Mouse (Mus musculus) T-helper 1 cell (primary cell): ENCODE results near the gene Cops8.

Source experiments
- in situ Hi-C: fragments of 300-600 bp; cut with MboI, MseI; formaldehyde crosslinking; loops from one replicate; pipeline ENCODE4 v1.15.1; 2025; ENCODE audit warnings: high pct_unique_total_duplicates

Cops8 gene

DNA sequence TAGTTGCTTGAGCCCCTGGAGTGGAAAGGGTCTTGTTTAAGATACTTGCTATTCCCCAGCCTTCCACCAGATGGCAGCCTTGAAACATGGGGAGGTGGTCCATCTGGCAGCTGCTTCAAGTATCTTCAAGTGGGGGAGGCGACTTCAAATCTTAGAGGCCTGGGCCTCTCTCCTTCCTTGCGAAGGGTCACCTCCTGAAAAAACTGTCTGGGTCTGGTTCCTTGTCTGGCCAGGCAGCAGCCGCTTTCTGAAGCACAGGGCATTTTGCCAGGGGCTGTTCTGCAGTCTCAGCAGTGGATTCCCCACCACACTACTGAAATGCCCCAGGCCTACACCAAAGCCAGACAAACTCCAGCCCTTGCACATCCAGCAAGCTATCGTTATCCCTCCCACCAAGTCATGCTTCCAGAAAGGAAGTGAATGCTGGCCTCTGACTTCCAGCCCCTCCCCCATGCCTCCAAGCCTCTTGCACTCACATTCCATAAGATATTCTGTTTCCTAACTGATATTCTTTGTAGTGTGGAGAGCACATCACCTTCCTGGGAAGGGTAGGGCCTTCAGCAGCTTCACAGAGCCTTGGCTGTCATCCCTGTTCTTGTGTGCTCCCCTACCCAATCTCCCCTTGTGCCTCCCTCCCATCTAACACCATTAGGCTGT, 48.1 kb downstream of the Cops8 start:
- in situ Hi-C loops, result no loop called here

GRCm38 (mm10) chr1:90651781-90652180, 49.0 kb downstream of the Cops8 start:
- in situ Hi-C loops, result no loop called here

DNA sequence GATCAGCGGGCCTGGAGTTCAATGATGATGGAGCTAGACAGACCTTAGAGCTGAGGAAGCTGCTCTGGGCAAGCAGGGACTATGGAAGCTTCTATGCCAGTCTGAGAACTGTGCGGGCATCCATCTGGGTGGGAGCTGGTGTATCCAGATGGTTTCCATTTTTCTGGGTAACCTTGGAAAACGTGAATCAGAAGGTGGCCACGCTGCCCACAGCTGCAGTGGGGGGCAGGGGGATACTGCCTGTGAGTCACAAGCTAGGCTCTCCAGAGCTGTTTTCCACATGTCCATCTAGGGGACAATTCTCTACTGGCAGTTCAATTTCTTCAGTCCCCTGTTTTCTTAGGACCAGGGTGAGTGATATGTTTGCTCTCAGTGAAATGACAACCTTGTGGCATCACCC, 49.8 kb downstream of the Cops8 start:
- in situ Hi-C loops, result no loop called here

- in situ Hi-C loops, result no loop called here
Measured at GRCm38 (mm10) chr1:90656492-90657245, 53.9 kb downstream of the Cops8 start.

- in situ Hi-C loops, result no loop called here
Measured at GRCm38 (mm10) chr1:90657292-90658050, 54.7 kb downstream of the Cops8 start.

DNA sequence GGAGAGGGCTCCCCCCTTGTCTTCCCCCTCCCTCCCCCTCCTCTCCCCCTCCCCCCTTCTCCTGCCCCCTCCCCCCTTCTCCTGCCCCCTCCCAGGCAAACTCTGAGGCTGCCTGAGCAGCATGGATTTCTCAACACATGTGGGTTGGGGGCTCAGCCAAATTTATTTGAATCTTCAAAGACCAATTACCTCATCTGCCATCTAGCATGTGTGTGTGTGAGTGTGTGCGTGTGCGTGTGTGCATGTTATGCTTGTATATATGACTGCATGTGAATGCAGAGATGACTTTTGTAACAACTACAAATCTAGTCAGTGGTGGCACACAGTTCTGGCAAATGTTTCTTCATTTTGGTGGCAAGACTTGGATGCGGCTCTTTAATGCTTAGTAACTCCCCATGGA, 55.8 kb downstream of the Cops8 start:
- in situ Hi-C loops, result no loop called here

GRCm38 (mm10) chr1:90660150-90660549, 57.4 kb downstream of the Cops8 start:
- in situ Hi-C loops, result no loop called here

GRCm38 (mm10) chr1:90662491-90662890, 59.7 kb downstream of the Cops8 start:
- in situ Hi-C loops, result no loop called here
